9 mouse cellular contexts compared by ENCODE assay signal in genomic region chr14:77926718-77927117, GRCm38 (mm10). TPM values are rescaled to one million over a fixed set of nuclear protein-coding genes. Genes with fewer than 3 reads are reported as not detected.
DNase-seq lines count a peak whose midpoint lies in the region; ATAC-seq and TF ChIP-seq lines count a peak whose summit lies in the region.
"Had no signal": no experiment of that assay in that cellular context is flagged by ENCODE, and none has a peak within 500 bp of the region (broad histone marks: within the 10 kb centered on the region; RNA-seq: fewer than 3 reads in every experiment).

No protein-coding gene starts in this region.

- TF ChIP-seq POLR2A in kidney, adult 2 months (IDR thresholded peaks at IDR 0.05; ENCODE audit: low read depth, low read length), result no peak

- H3K9me3 ChIP-seq in kidney, embryonic 14.5 days (ENCODE audit: control insufficient read depth, low read length), result no peaks in the 10 kb centered on the region
- H3K9me3 ChIP-seq in liver, embryonic 14.5 days (ENCODE audit: control insufficient read depth, low read length), result no peaks in the 10 kb centered on the region
- H3K9me3 ChIP-seq: liver, embryonic 13.5 days had no signal

- H3K4me3 ChIP-seq in kidney, adult 2 months (ENCODE audit: insufficient read depth, low read depth, low read length), result no peak overlapping the region
- no peak overlapping the region for H3K4me3 ChIP-seq in kidney, embryonic 14.5 days (ENCODE audit: low read length)
- no peak overlapping the region for H3K4me3 ChIP-seq in liver, embryonic 14.5 days (ENCODE audit: insufficient read depth in 1 of 2, low read depth in 2 of 2, low read length in 2 of 2)
- H3K4me3 ChIP-seq: liver, embryonic 13.5 days had no signal

- no peak overlapping the region for H3K4me2 ChIP-seq in kidney, embryonic 14.5 days (replicated peaks; ENCODE audit: low read depth, low read length)
- no peak overlapping the region for H3K4me2 ChIP-seq in liver, embryonic 14.5 days (ENCODE audit: low read depth)
- H3K4me2 ChIP-seq: liver, embryonic 13.5 days had no signal

- 62% methylated on average over 3 of the region's 3 CpGs for WGBS in kidney, adult 2 months
- 47% methylated on average over 3 of the region's 3 CpGs for WGBS in kidney, embryonic 14.5 days
- 29% methylated on average over 3 of the region's 3 CpGs for WGBS in liver, embryonic 14.5 days (ENCODE audit: insufficient replicate concordance)

- no peak overlapping the region for H3K27ac ChIP-seq in kidney, adult 2 months (ENCODE audit: insufficient read depth, low read depth, low read length)
- H3K27ac ChIP-seq in kidney, embryonic 14.5 days (ENCODE audit: low read depth, low read length), result no peak overlapping the region
- no peak overlapping the region for H3K27ac ChIP-seq in liver, embryonic 14.5 days
- H3K27ac ChIP-seq: liver, embryonic 13.5 days had no signal

- H3K4me1 ChIP-seq in kidney, adult 2 months (ENCODE audit: control insufficient read depth, insufficient read depth, low read length), result no peaks in the 10 kb centered on the region
- H3K4me1 ChIP-seq in kidney, embryonic 14.5 days (ENCODE audit: control insufficient read depth, insufficient read depth, low read length), result no peaks in the 10 kb centered on the region
- H3K4me1 ChIP-seq in liver, embryonic 14.5 days (replicated peaks; ENCODE audit: control insufficient read depth in 2 of 2, insufficient read depth in 2 of 2, low read length in 1 of 2), result no peaks in the 10 kb centered on the region
- H3K4me1 ChIP-seq: liver, embryonic 13.5 days had no signal

- H3K36me3 ChIP-seq in kidney, adult 2 months (ENCODE audit: control insufficient read depth, insufficient read depth, low read length), result no peaks in the 10 kb centered on the region
- H3K36me3 ChIP-seq in kidney, embryonic 14.5 days (ENCODE audit: control insufficient read depth, insufficient read depth, low read length), result no peaks in the 10 kb centered on the region
- H3K36me3 ChIP-seq in liver, embryonic 14.5 days (replicated peaks; ENCODE audit: control insufficient read depth, insufficient read depth, low read depth), result no peaks in the 10 kb centered on the region
- H3K36me3 ChIP-seq: liver, embryonic 13.5 days had no signal

- peak; percentile 43 for TF ChIP-seq CTCF in kidney, adult 2 months (conservative IDR thresholded peaks at IDR 0.05; ENCODE audit: insufficient read depth, insufficient read length, low read depth, low read length)
- peak; percentile 37; the same call in 1 of the 2 replicates for TF ChIP-seq CTCF in liver, embryonic 14.5 days (IDR thresholded peaks at IDR 0.05; ENCODE audit: low read depth)

- no peak overlapping the region for H3K9ac ChIP-seq in kidney, embryonic 14.5 days (ENCODE audit: low read depth, low read length)
- no peak overlapping the region for H3K9ac ChIP-seq in liver, embryonic 14.5 days (replicated peaks)
- H3K9ac ChIP-seq: liver, embryonic 13.5 days had no signal

- no peaks in the 10 kb centered on the region for H3K27me3 ChIP-seq in kidney, adult 2 months (replicated peaks; ENCODE audit: control insufficient read depth, insufficient read depth, low read length)
- H3K27me3 ChIP-seq in kidney, embryonic 14.5 days (ENCODE audit: control insufficient read depth, insufficient read depth, low read length), result no peaks in the 10 kb centered on the region
- no peaks in the 10 kb centered on the region for H3K27me3 ChIP-seq in liver, embryonic 14.5 days (ENCODE audit: control insufficient read depth, insufficient read depth, low read length)
- H3K27me3 ChIP-seq: liver, embryonic 13.5 days had no signal

- no peak for TF ChIP-seq EP300 in liver, embryonic 14.5 days (IDR thresholded peaks at IDR 0.05; ENCODE audit: low read depth)

- DNase-seq in CD4-positive, CD25-positive, alpha-beta regulatory T cell, adult 2 months (ENCODE audit: low read depth, low spot score), result peak; percentile 48
- DNase-seq in kidney, adult 2 months, result no peak
- DNase-seq in A20 (ENCODE audit: low read depth, low spot score), result peak; percentile 50
- DNase-seq in cerebellum, postnatal 14 days, result peak; percentile 56 to 58
- DNase-seq in liver, embryonic 14.5 days (ENCODE audit: low read depth in 3 of 3, low spot score in 3 of 3), result no peak
- DNase-seq in thymus, postnatal 4 days, result peak; percentile 69
- DNase-seq: liver, embryonic 13.5 days had no signal

- no peak for ATAC-seq in CD4-positive, CD25-positive, alpha-beta regulatory T cell, adult 4 months
- no peak for ATAC-seq in kidney, embryonic 14.5 days (ENCODE audit: low FRiP score, low TSS enrichment)
- ATAC-seq in liver, embryonic 14.5 days (ENCODE audit: insufficient read depth), result no peak

RNA-seq across cellular contexts. Expression of gene Epsti1, which starts 22.7 kb away (rescaled TPM):
- 100 to 1,000 TPM in 1 of 2 experiments, 10 to 100 TPM in 1; 97.6 to 108 TPM for polyA plus RNA-seq in CD4-positive, CD25-positive, alpha-beta regulatory T cell, adult 4 months (2017; shearing (Covaris generic))
- 1.2 and 4.7 TPM in 2 replicates for polyA plus RNA-seq in kidney, adult 2 months (2012; rRNA removed)
- polyA plus RNA-seq in kidney, embryonic 14.5 days (2014; fragmentation: Nextera tagmentation; extraction: Ambion mirVana), result 0.53 and 0.73 TPM in 2 replicates
- 0.36 and 1.0 TPM in 2 replicates for polyA plus RNA-seq in liver, embryonic 14.5 days (2012; rRNA removed)
- polyA plus RNA-seq in liver, embryonic 14.5 days (2014; fragmentation: Nextera tagmentation; extraction: Ambion mirVana), result 1.1 and 1.2 TPM in 2 replicates

RNA-seq across cellular contexts. Expression of gene Dnajc15, which starts 51.8 kb away (rescaled TPM):
- 100 to 1,000 TPM in 1 of 2 experiments, 10 to 100 TPM in 1; 76.0 to 120 TPM for polyA plus RNA-seq in CD4-positive, CD25-positive, alpha-beta regulatory T cell, adult 4 months (2017; shearing (Covaris generic))
- 17.5 and 20.5 TPM in 2 replicates for polyA plus RNA-seq in kidney, adult 2 months (2012; rRNA removed)
- 130 and 169 TPM in 2 replicates for polyA plus RNA-seq in kidney, embryonic 14.5 days (2014; fragmentation: Nextera tagmentation; extraction: Ambion mirVana)
- 3.9 and 7.1 TPM in 2 replicates for polyA plus RNA-seq in liver, embryonic 14.5 days (2012; rRNA removed)
- 52.1 and 59.7 TPM in 2 replicates for polyA plus RNA-seq in liver, embryonic 14.5 days (2014; fragmentation: Nextera tagmentation; extraction: Ambion mirVana)

Comparison
In these comparisons a context has a peak if more than half of its experiments do, and no peak if none do; other contexts are left out.
1. DNase-seq: peak in CD4-positive, CD25-positive, alpha-beta regulatory T cell, adult 2 months (single experiment), A20 (single experiment), cerebellum, postnatal 14 days (2 of 2) and thymus, postnatal 4 days (single experiment); none in kidney, adult 2 months (single experiment) and liver, embryonic 14.5 days (0 of 3).
2. RNA of gene Epsti1, which starts 22.7 kb away (polyA plus RNA-seq): 97.6 to 108 TPM in CD4-positive, CD25-positive, alpha-beta regulatory T cell, adult 4 months; 1.2 to 4.7 TPM in kidney, adult 2 months, 0.36 to 1.2 TPM in liver, embryonic 14.5 days and 0.53 to 0.73 TPM in kidney, embryonic 14.5 days; every median in the first group is over 10 times any median in the second.